Mouse (Mus musculus) 3T3-L1 (cell line): Measurements from ENCODE around the gene Marveld1.

Experiments used
- DNase-seq: peaks from one replicate; pipeline ENCODE4 v3.0.0-alpha.2; 2015; ENCODE audit warnings: low read depth, low spot score

The Marveld1 gene

DNA sequence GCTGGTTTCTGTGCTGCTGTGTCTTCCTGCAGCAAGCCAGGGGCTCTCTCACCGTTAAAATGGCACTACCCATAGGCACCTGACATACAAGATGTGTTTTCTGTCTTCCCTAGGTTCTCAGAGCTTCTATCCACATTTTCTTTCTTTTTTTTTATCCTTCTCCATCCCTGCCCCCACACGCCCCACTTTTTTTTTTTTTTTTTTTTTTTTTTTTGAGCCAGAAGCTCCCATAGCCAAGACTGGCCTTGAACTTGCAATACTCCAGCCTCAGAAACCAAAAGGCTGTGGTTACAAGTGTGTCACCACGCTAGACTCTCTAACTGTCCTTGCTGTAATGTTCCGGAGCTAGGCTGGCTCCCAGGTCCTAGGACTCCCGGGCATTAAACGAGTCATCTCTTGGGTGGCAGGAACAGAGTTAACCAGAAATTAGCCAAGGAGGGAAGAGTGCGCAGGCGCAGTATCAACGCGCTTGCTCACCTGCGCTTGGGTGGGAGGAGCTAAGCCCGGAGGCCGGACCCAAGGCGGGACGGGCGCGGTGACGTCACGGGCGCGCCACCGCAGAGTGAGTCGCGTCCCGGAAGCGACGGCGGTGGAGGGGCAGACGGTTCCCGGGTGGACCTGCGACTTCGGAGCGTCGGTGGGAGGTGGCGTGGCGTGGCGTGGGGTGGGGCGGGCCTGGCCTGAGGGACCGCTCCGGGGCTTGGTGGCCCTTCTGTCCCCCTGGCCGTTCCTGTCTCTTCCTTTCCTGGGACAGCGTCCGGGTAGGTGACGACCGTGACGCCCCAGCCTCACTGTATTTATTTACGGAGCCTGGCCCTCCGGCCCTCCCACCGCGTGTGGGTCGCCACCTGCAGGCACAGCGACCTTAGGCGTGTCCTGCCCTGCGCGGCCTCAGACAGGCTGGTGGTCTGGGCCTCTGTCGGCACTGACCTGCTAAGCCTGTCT, 23.1 kb downstream of the Marveld1 start:
- DNase-seq: peak; percentile 90

DNA sequence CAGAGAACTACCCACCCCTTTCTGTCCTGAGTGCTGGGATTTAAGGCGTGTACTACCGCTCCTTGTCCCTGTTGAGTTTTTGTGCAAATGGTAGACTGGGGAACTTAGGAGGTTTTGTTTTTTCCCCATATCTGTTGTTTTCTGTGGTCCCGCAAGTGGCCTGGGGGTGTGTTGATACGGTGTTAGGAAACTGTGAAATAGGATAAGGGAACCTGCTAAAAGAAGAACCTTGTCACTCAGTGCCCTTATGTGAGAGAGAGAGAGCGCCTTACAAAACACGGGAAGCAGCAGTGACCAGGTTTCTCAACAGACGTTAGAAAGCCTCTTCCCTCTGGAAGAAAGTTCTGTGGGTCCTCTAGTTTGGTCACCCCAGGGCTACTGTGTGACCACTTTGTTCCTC, 29.6 kb downstream of the Marveld1 start:
- DNase-seq: no peak

DNA sequence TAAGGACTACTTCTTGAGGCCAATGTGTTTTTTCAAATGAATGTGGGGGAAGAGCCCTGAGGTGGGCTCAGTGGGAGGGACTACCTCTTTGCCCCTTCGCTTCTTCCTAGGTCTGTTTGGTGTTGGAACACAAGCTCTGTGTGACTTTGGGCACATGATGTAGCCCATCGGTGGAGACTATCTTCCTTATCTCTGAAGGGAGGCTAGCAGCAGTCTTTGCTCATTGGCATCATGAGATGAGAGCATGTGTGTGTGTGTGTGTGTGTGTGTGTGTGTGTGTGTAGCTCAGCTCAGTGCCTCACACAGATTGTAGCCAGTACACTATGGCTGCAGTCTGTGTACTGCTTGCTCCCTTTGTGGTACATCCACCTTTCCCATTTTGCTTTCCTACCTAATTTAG, 30.3 kb downstream of the Marveld1 start:
- DNase-seq: no peak

DNA sequence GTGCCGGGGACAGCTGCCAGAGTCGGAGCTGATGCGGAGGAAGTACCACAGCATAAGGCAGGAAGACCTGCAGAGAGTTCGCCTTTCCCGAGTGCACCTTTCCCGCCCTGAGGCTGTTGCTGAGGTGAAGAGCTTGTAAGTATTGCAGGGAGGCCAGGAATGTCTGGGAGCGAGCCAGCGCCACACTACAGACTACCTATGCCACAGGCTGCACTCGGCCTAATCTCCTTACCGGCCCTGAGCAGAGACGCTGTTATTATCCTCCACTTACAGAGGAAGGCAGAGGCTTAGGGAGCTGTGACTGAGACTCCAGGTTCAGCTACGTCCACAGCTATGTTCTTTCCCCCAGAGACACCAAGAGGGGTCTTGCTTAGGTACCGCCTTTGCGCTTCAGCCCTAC, 32.2 kb downstream of the Marveld1 start:
- no peak for DNase-seq

DNA sequence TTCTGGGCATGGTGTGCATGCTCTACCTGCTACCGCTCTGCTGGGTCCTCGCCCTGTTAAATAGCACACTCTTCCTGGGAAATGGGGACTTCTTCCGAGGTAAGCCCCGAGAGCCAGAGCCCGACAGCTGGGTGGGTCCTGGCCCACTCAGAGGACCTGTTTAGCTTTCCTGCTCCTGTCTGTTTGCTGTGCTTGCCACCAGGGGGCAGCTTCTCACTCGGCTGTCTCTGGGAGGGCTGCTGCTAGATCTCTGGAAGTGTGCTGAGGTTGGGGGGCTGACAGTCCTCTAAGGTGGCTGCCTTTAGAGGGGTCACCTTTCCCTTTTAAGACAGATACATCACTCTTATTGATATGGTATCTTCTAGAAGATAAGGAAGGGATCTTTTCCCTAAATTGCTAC, 35.5 kb downstream of the Marveld1 start:
- peak; percentile 41 for DNase-seq

DNA sequence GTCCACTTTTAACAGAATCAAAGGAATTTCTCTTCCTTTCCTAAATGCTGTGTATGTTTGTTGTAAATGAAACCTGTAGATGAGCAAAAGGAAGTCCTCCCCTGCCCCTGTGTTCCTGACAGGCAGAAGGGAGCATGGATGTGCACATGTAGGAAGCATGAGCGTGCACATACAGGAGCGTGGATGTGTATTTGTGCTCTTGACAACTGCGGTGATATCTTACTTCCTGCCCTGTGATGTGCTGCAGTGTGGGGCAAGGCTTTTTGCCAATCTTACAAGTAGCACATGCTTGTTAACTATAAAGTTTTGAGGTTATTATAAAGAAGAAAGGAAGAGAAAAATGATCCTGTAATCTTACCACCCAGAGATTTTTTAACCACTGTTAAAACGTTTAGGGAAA, 42.5 kb downstream of the Marveld1 start:
- DNase-seq: no peak

DNA sequence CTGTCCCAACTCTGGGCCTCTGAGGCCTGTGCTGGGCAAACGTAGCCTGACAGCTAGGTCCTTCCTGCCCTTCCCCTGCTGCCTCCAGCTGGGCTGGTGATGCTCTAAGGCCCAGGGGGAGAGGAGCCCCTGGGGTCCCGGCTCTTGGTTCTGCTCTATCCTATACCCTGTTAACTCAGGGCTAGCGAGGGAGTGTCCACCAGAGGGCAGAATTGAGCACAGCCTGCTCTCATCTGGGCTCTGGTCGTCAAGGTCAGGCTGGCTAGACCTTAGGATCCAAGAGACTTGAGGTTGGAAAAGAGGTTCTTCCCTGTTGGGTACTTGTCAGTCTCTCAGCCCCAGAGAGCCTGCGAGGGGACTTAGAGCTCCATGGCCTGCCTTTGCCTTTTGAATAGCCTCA, 43.3 kb downstream of the Marveld1 start:
- peak; percentile 76 for DNase-seq

DNA sequence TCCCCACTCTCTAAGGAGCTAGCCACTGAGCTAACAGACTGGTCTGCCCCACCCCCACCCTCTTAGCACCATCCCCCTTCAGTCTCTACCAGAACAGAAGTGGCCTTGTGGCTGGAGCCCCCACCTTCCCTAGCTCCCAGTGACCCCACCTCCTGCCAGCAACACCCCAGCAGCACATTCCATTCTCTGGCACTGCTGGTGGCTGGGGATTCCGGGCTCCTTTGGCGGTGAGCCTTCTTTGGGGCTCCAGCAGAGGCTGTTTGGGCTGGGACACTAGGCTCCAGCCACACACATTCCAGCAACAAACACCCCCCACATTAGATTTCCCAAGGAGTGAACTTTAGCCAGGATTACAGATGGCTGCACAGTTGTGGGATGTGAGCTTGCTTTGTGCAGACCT, 46.1 kb downstream of the Marveld1 start:
- peak; percentile 11 for DNase-seq

DNA sequence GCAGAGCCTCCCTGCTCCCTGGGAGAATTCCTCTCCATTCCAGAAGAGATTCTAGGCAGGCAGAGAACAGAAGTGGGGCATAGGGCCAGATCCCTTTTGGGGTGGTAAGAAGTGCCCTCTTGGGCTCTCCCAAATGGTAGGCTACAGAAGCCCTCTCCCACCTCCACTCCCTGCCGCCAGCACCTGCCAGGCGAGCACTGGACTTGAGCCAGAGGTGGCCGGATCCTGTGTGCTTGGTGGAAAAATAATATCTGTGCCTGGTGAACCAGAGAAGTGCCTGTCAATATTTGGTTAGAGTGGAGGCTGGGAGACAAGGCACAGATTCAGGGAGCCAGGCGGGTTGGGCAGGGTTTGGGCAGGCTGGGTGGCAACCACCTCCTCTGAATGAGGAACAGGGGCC, 49.2 kb downstream of the Marveld1 start:
- DNase-seq: no peak

DNA sequence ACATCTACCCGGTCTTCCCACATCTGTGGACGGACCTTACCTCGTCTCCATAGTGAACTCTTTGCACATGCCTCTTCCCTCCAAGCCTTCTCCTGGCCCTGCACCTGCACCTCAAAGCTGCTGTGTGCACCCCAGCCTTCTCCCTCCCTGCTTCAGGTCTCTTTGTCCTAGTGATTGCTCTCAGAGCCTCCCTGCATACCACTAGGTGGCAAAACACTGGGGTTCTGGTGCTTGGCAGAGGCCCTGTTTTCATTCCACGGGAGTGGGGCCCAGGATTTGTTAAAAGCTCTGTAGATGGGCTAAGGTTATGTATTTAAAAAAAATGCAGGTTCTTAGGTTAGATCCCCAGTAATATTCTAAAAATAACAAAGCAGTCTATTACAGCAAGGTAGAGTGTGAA, 49.9 kb downstream of the Marveld1 start:
- DNase-seq: no peak

DNA sequence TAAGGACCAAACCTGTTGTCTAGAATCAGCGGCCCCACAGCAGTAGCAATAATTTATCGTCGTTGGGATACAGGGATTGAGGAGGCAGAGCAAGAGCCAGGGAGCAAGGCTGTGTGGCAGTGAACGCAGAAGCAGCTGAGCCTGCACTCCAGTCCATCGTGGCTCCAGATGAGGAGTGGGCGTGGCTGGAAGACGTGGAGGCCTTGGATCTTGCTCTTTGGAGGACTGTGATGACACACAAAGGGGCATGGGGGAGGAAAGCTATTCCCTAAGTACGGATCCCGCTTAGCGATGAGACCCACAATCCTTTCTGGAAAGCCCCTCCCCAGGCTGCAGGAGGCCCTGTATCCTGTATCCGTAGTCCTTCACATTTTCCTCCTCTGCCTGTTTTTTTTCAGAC, 50.8 kb downstream of the Marveld1 start:
- DNase-seq: peak; percentile 9
